28 mouse cellular contexts compared by ENCODE assay signal in genomic region chr13:57169621-57170020, GRCm38 (mm10).
DNase-seq lines count a peak whose midpoint lies in the region; ATAC-seq lines count a peak whose summit lies in the region.
"Had no signal": no experiment of that assay in that cellular context is flagged by ENCODE, and none has a peak within 500 bp of the region (broad histone marks: within the 10 kb centered on the region; RNA-seq: fewer than 3 reads in every experiment).

No protein-coding gene starts in this region.

- peak; percentile 24 for DNase-seq in layer of hippocampus, adult 11-12 months (ENCODE audit: low spot score)
- no peak for DNase-seq in layer of hippocampus, postnatal 25 days (ENCODE audit: extremely low spot score in 1 of 2, low spot score in 1 of 2)
- DNase-seq in cerebellum, adult 11-12 months, result peak; percentile 71
- DNase-seq in cerebellum, adult 9-10 months, result peak; percentile 70
- peak; percentile 34 for DNase-seq in layer of hippocampus, adult 9-11 months
- no peak for DNase-seq in forebrain, embryonic 14.5 days (ENCODE audit: low spot score)
- DNase-seq in right cerebral cortex, adult 2 months (ENCODE audit: low spot score in 2 of 2), result no peak
- DNase-seq: adrenal gland, adult 2 months; B cell, adult 2 months; gastrocnemius, postnatal 14 days; heart, adult 2 months; heart, postnatal 36 days; kidney, adult 9 months; kidney, postnatal 14 days; liver, postnatal 0 days; lung, postnatal 10 days; right cerebral cortex, postnatal 4 days; thymus, postnatal 14 days had no signal

- 83% methylated on average over 2 of the region's 2 CpGs for WGBS in forebrain, embryonic 14.5 days

- no peak for ATAC-seq in forebrain, embryonic 14.5 days
- ATAC-seq: liver, postnatal 0 days; Patski had no signal

- H3K4me2 ChIP-seq in forebrain, embryonic 14.5 days (ENCODE audit: low read length), result no peak overlapping the region
- H3K4me2 ChIP-seq: embryonic facial prominence, embryonic 12.5 days; forebrain, embryonic 12.5 days; heart, embryonic 15.5 days; hindbrain, embryonic 15.5 days; limb, embryonic 12.5 days; liver, embryonic 11.5 days; midbrain, embryonic 11.5 days had no signal

- H3K27ac ChIP-seq in forebrain, embryonic 14.5 days (ENCODE audit: low read depth, low read length), result no peak overlapping the region
- H3K27ac ChIP-seq: embryonic facial prominence, embryonic 12.5 days; forebrain, embryonic 12.5 days; heart, adult 2 months; heart, embryonic 15.5 days; hindbrain, embryonic 15.5 days; limb, embryonic 12.5 days had no signal

- H3K9me3 ChIP-seq in forebrain, embryonic 14.5 days (replicated peaks; ENCODE audit: control insufficient read depth, low read length), result no peaks in the 10 kb centered on the region
- H3K9me3 ChIP-seq: embryonic facial prominence, embryonic 12.5 days; forebrain, embryonic 12.5 days; heart, embryonic 15.5 days; hindbrain, embryonic 15.5 days; limb, embryonic 12.5 days had no signal

- no peaks in the 10 kb centered on the region for H3K4me1 ChIP-seq in forebrain, embryonic 14.5 days (ENCODE audit: control insufficient read depth, insufficient read depth, low read length)
- H3K4me1 ChIP-seq: embryonic facial prominence, embryonic 12.5 days; forebrain, embryonic 12.5 days; heart, embryonic 15.5 days; hindbrain, embryonic 15.5 days; limb, embryonic 12.5 days had no signal

- H3K9ac ChIP-seq in forebrain, embryonic 14.5 days (ENCODE audit: low read length), result no peak overlapping the region
- H3K9ac ChIP-seq: embryonic facial prominence, embryonic 12.5 days; forebrain, embryonic 12.5 days; heart, embryonic 15.5 days; hindbrain, embryonic 15.5 days; limb, embryonic 12.5 days; liver, postnatal 0 days had no signal

- no peaks in the 10 kb centered on the region for H3K27me3 ChIP-seq in forebrain, embryonic 14.5 days (replicated peaks; ENCODE audit: control insufficient read depth, insufficient read depth, low read length)
- H3K27me3 ChIP-seq: CH12.LX; embryonic facial prominence, embryonic 12.5 days; forebrain, embryonic 12.5 days; heart, embryonic 15.5 days; hindbrain, embryonic 15.5 days; limb, embryonic 12.5 days had no signal

- no peaks in the 10 kb centered on the region for H3K36me3 ChIP-seq in forebrain, embryonic 14.5 days (ENCODE audit: control insufficient read depth, insufficient read depth, low read length)
- H3K36me3 ChIP-seq: embryonic facial prominence, embryonic 12.5 days; forebrain, embryonic 12.5 days; G1E; heart, embryonic 15.5 days; hindbrain, embryonic 15.5 days; limb, embryonic 12.5 days had no signal

- H3K4me3 ChIP-seq in forebrain, embryonic 14.5 days (ENCODE audit: low read depth, low read length), result no peak overlapping the region
- H3K4me3 ChIP-seq: embryonic facial prominence, embryonic 12.5 days; forebrain, embryonic 12.5 days; heart, adult 2 months; heart, embryonic 15.5 days; hindbrain, embryonic 15.5 days; limb, embryonic 12.5 days had no signal

Comparison
In these comparisons a context has a peak if more than half of its experiments do, and no peak if none do; other contexts are left out.
1. DNase-seq: peak in layer of hippocampus, adult 11-12 months (single experiment), cerebellum, adult 11-12 months (single experiment), cerebellum, adult 9-10 months (single experiment) and layer of hippocampus, adult 9-11 months (single experiment); none in layer of hippocampus, postnatal 25 days (0 of 2), forebrain, embryonic 14.5 days (single experiment) and right cerebral cortex, adult 2 months (0 of 2).